Mouse (Mus musculus) kidney, postnatal 10 days (tissue): ENCODE results near the gene Adh6b.
"Not testable (repeated sequence)": the region's sequence is repeated elsewhere in the genome, so short reads cannot be mapped to it uniquely, and the experiment has no call there.

Experiments used
- DNase-seq: peaks from one replicate; pipeline ENCODE4 v3.0.0; 2021; ENCODE audit warnings: mixed read lengths

Gene Adh6b

DNA sequence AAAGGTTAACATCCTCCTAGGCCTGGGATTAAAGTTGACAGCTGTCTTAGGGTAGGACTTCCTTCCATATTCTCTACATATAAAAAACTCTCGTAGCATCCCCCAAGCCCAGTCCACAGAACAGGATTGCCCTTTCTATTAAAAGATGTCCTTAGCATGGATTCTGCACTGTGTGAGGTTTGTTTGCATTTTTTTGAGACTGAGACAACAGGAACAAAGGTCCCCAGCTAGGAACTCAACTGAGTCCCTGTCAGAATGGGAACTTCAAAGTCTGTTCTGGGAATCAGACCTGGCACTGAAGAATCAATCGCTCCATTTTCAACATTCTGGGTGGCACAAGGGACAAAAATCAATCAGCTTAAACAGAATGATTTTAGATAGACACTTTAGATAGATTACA, 21.3 kb downstream of the Adh6b start:
- DNase-seq: no peak

DNA sequence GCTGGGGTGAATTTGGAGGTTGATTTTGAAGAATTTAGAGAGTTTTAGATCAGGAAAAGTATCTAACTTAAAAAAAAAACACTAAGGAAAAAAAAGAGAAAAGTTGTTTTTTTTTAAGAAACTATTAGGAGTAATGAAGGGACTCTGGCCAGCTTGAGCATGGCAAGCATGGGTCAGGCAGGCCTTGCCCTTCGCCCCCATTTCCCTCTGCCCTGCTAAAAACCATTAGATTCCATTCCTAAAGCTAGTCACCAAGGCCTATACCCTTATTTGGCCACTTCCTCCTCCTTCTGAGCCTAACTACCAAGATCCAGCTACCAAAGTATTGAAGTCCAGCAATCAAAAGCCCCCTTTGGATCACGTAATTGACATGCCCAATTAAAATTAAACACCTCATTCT, 24.6 kb downstream of the Adh6b start:
- no peak for DNase-seq

DNA sequence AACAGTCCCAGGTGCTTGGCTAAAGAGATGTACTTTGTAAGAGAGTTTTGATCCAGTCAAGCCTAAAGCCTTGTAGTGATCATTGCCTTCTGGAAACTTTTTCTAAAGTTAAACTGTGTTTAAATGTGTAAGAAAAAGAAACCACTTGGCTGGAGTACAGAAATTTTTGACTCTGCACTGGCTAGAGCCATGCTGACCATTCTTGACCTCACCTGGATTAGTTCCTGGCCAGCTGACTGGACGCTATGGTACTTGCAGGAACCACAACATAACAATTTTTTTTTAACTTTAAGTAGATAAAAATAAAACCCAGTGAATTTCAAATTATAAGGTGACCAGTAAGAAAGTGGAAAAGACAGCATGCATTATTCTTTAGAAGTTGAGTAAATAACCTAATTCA, 28.0 kb downstream of the Adh6b start:
- DNase-seq: no peak

DNA sequence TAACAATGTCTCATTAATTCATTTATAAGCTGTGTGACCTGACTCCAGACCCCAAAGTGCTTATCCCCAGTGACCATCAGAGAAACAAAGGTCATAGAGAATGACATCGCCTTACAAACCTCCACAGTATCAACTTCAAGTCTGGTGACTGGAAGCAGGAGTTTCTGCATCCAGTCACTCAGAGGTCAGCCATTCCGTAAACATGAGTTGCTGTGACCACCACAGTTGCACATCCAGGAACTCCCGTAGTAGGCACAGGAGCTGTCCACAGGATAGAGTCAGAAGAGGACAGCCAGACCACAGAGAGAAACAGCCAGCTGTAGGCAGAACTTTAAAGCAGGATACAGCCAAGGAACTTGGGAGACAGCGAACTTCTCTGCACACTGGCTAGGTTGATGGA, 28.7 kb downstream of the Adh6b start:
- not testable (repeated sequence) for DNase-seq

DNA sequence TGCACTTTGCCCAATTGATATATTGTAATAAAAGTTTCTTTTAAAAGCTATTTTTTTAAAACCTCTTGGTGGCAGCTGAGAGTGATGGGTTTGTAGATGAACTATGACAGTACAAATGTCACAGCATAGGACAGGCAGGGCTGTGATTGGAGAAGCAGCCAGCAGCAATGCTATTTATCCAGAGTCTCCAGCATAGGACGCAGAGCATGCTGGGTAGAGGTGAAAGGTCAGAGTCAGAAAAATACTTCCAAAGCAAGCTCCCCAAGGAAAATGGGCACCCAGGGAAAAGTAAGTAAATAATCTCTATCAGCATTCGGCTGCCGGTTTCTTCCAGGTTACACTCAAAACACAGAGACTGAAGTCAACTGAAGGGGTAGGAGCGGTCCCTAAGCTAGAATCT, 32.3 kb downstream of the Adh6b start:
- no peak for DNase-seq

DNA sequence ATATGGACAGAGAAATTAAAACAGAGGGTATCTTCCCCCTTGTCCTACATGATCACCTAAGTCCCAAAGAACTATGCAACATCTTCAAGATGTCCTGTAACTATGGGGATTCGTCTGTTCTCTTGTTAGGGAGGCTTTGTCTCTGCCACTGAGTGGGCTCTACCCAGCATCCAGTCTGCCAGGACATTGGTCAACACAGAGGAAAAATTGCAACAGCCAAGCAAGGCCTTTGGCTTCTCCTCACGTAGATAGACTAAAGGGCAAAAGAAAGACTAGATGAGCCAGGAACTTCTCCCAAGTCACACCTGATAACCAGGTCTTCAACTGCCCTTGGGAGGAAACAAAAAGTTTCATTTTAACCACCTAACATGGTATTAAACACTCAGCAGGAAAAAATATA, 33.6 kb downstream of the Adh6b start:
- no peak for DNase-seq

DNA sequence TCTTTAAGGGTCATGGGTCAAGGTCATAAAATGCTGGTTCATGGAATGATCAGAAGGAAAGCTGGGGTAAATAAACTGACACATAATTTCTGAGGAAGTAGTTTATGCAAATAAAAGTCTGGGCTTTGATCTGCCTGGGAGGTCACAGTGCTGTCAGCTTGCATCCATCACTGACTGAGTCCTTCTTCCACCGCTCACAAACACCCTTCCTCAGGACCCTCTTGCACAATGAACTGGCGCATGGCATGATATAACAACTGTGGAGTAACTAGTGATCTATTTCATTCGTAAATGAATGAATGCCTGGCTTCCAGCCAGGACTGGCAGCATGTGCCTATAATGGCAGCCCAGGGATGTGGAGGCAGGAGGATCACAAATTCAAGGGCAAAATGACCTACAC, 39.6 kb downstream of the Adh6b start:
- DNase-seq: peak; percentile 40

DNA sequence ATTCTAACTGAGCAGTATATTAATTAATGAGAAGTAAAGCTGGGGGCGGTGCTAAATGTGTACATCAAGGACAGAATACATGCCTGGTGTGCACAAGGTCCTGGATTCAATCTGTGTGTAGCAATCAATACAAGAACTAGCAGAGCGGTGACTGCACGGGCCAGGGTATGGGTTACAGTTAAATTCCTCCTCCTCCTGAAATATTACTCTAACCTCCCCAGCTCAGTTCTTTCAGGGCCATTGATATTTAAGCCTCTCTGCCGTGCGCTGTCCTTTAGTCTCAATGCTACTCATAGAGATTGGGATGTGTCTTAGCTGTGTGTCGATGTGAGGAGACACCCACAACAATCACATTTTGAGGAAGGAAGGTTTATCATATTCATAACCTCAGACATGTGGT, 45.6 kb downstream of the Adh6b start:
- no peak for DNase-seq

DNA sequence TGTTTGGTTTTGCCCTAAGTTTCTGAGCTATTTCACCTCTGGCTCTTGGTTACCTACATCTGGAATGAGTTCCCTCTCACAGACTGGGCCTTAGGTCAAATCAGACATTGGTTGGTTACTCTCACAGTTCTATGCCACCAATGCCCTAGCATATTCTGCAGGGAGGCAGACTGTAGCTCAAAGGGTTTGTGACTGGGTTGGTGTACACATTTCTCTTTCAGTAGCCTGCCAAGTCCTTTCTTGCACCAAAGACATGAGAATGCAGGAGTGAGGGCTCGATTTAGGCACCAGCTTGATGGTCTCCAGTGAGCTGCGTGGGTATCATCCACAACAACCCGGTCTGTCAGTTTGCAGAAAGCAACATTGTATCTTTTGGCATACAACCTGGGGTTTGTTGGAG, 63.3 kb downstream of the Adh6b start:
- no peak for DNase-seq

DNA sequence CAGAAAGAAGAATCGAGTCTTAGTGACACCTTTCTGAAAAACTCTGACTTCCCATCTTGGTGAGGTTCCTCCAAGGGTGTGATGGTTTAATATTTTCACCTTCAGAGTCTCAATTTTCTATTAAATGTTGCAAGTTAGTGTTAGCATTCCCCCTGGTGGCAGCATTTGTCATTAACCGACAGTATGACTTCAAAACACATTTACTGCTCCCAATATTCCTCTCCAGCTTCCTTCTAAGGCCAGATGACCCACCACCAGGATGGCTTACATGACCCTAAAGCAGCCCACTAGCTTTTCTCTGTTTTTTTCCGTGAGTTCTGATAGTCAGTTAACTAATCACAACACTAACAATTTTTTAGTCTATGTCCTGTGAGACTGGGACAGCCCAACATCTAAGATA, 63.8 kb downstream of the Adh6b start:
- peak; percentile 82 for DNase-seq

DNA sequence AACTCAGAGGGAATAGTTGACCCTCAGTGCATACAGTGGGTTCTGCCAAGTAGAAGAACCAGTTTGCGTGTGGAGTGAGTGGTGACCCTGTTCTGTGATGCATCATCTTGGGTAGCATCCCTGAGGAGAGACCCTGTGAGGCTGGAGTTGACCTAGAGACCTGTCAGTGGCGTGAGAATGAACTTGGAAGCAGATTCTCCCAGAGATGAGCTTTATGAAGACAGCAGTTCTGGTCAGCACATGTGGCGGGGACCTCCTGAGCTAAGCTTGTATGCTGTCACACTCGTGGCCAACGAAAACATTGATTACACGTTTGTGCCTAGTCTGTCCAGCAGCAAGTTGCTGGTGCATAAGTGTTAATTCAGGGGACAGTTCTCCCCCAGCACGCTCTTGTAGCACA, 64.3 kb downstream of the Adh6b start:
- DNase-seq: peak; percentile 38

DNA sequence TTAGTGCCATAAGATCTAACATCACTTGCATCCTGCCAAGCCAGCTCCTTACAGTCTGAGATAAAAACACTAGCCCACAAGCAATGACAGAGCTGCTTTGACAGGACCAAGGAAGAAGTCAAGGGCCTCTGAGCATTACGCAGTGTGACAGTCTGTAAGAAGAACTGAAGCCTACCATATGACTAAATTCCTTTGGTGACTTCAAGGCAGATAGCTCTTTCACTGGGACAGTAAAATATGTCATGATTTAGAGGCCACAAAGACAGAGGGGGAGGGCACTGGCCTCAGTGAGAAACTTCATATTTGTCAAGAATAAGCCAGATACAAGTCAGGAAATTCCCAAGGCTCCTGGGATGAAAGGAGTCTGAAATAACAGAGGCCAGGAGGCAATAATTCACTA, 66.3 kb downstream of the Adh6b start:
- DNase-seq: peak; percentile 51
